19 mouse cellular contexts compared by ENCODE assay signal in genomic region chr5:43885060-43885820, GRCm38 (mm10). TPM values are rescaled to one million over a fixed set of nuclear protein-coding genes. Genes with fewer than 3 reads are reported as not detected.
A peak's percentile ranks its signal among the peaks of the same experiment; 100 is the strongest.
DNase-seq lines count a peak whose midpoint lies in the region; ATAC-seq and TF ChIP-seq lines count a peak whose summit lies in the region.
"Had no signal": no experiment of that assay in that cellular context is flagged by ENCODE, and none has a peak within 500 bp of the region (broad histone marks: within the 10 kb centered on the region; RNA-seq: fewer than 3 reads in every experiment).

No protein-coding gene starts in this region.

- H3K9ac ChIP-seq in liver, adult 2 months (ENCODE audit: low read depth, low read length), result no peak overlapping the region
- H3K9ac ChIP-seq in liver, embryonic 11.5 days (ENCODE audit: low read depth, low read length), result no peak overlapping the region
- H3K9ac ChIP-seq: forebrain, postnatal 0 days; neural tube, embryonic 15.5 days had no signal

- no peak for TF ChIP-seq POLR2A in liver, adult 2 months (IDR thresholded peaks at IDR 0.05; ENCODE audit: extremely low read depth, insufficient read depth, low read length)
- TF ChIP-seq POLR2A in bone marrow macrophage, adult 2 months (IDR thresholded peaks at IDR 0.05; ENCODE audit: borderline replicate concordance, low read depth, low read length), result no peak

- H3K9me3 ChIP-seq in liver, embryonic 11.5 days (ENCODE audit: control insufficient read depth, low read length), result no peaks in the 10 kb centered on the region
- H3K9me3 ChIP-seq: megakaryocyte, embryonic 14.5 days; neural tube, embryonic 15.5 days had no signal

- TF ChIP-seq CTCF in liver, adult 2 months (IDR thresholded peaks at IDR 0.05; ENCODE audit: low read depth, low read length), result no peak
- TF ChIP-seq CTCF in bone marrow macrophage, adult 2 months (IDR thresholded peaks at IDR 0.05; ENCODE audit: low read depth, low read length), result no peak

- no peak for ATAC-seq in liver, embryonic 11.5 days (replicated peaks; ENCODE audit: low FRiP score)
- peak; percentile 68 for ATAC-seq in granulocyte monocyte progenitor cell, adult 5-6 weeks (replicated peaks; ENCODE audit: poor library complexity, severe bottlenecking)
- peak; percentile 84 for ATAC-seq in neutrophil, adult 5-6 weeks (ENCODE audit: extremely low read depth, insufficient number of reproducible peaks, low FRiP score, poor library complexity, severe bottlenecking)
- ATAC-seq: forebrain, postnatal 0 days; intestine, postnatal 0 days had no signal

- no peak overlapping the region for H3K27ac ChIP-seq in liver, adult 2 months (replicated peaks; ENCODE audit: insufficient read depth, low read depth, low read length)
- no peak overlapping the region for H3K27ac ChIP-seq in liver, embryonic 11.5 days (ENCODE audit: low read depth, low read length)
- peak overlapping the region; percentile 77 for H3K27ac ChIP-seq in bone marrow macrophage, adult 2 months (ENCODE audit: insufficient read depth, low read depth, low read length)
- H3K27ac ChIP-seq: neural tube, embryonic 15.5 days had no signal

- H3K79me2 ChIP-seq in liver, adult 2 months (ENCODE audit: control insufficient read depth, insufficient read depth, low read length), result no peaks in the 10 kb centered on the region

- no peak overlapping the region for H3K4me2 ChIP-seq in liver, embryonic 11.5 days
- H3K4me2 ChIP-seq: heart, embryonic 11.5 days; neural tube, embryonic 15.5 days had no signal

- H3K4me1 ChIP-seq in liver, adult 2 months (ENCODE audit: control insufficient read depth, insufficient read depth, low read length), result peaks cover 2% of the 10 kb centered on the region; the same call in 1 of the 2 replicates
- no peaks in the 10 kb centered on the region for H3K4me1 ChIP-seq in liver, embryonic 11.5 days (replicated peaks; ENCODE audit: control insufficient read depth, insufficient read depth, low read length)
- H3K4me1 ChIP-seq in bone marrow macrophage, adult 2 months (ENCODE audit: control insufficient read depth, insufficient read depth, low read length), result peaks cover 49% of the 10 kb centered on the region
- H3K4me1 ChIP-seq: neural tube, embryonic 15.5 days had no signal

- peak; percentile 48 for DNase-seq in liver, adult 2 months (ENCODE audit: extremely low read depth, low read depth, low spot score)
- no peak for DNase-seq in liver, embryonic 11.5 days (ENCODE audit: low spot score)
- DNase-seq in right cerebral cortex, postnatal 14 days, result no peak
- no peak for DNase-seq in gastrocnemius, adult 8-10 months (ENCODE audit: low spot score in 2 of 2)
- DNase-seq in c-Kit-positive CD71-positive TER-119-positive erythroid progenitor cells, embryonic 14.5 days (ENCODE audit: low spot score), result no peak
- DNase-seq: cerebellum, postnatal 10 days; forebrain, postnatal 0 days; gastrocnemius, postnatal 14 days; kidney, postnatal 14 days; lung, adult 18-20 months; right cerebral cortex, postnatal 25 days; thymus, postnatal 4 days had no signal

- no peaks in the 10 kb centered on the region; the same call in 1 of the 2 replicates for H3K36me3 ChIP-seq in liver, adult 2 months (ENCODE audit: control insufficient read depth, insufficient read depth, low read length)
- H3K36me3 ChIP-seq in liver, embryonic 11.5 days (ENCODE audit: control insufficient read depth, insufficient read depth, low read length), result no peaks in the 10 kb centered on the region
- H3K36me3 ChIP-seq: neural tube, embryonic 15.5 days had no signal

- H3K4me3 ChIP-seq in liver, adult 2 months (ENCODE audit: insufficient read depth, low read depth, low read length), result no peak overlapping the region
- H3K4me3 ChIP-seq in liver, embryonic 11.5 days (ENCODE audit: low read depth, low read length), result no peak overlapping the region
- no peak overlapping the region for H3K4me3 ChIP-seq in bone marrow macrophage, adult 2 months (ENCODE audit: insufficient read depth, low read length)
- H3K4me3 ChIP-seq: megakaryocyte, embryonic 14.5 days; neural tube, embryonic 15.5 days had no signal

- H3K27me3 ChIP-seq in liver, adult 2 months (ENCODE audit: control insufficient read depth, insufficient read depth, low read length), result no peaks in the 10 kb centered on the region
- H3K27me3 ChIP-seq in liver, embryonic 11.5 days (replicated peaks; ENCODE audit: control insufficient read depth, insufficient read depth, low read length), result no peaks in the 10 kb centered on the region
- H3K27me3 ChIP-seq: megakaryocyte, embryonic 14.5 days; neural tube, embryonic 15.5 days had no signal

- 51% methylated on average over 3 of the region's 3 CpGs for WGBS in liver, adult 2 months
- 31% methylated on average over 3 of the region's 3 CpGs for WGBS in liver, embryonic 11.5 days

RNA-seq across cellular contexts. Expression of gene Cd38, which starts 16.9 kb away (rescaled TPM):
- total RNA-seq in liver, adult 2 months (2014; rRNA removed), result 15.9 and 17.8 TPM in 2 replicates
- polyA plus RNA-seq in liver, adult 2 months (2012; rRNA removed), result 4.3 and 4.8 TPM in 2 replicates
- polyA plus RNA-seq in liver, embryonic 11.5 days (2014; fragmentation: Nextera tagmentation; extraction: Ambion mirVana), result 22.0 and 25.0 TPM in 2 replicates
- not detected in 2 replicates for polyA plus RNA-seq in bone marrow macrophage, adult 2 months (2012; ENCODE audit: insufficient read depth, insufficient read length, missing spikeins)
- not detected in 2 replicates for total RNA-seq in granulocyte monocyte progenitor cell, adult 5-6 weeks (2014; fragmentation: Nextera tagmentation)
- 0.26 TPM in 1 of 2 replicates, not detected in the other for total RNA-seq in granulocyte monocyte progenitor cell, adult 5-6 weeks (2017)
- 71.3 and 74.3 TPM in 2 replicates for total RNA-seq in neutrophil, adult 5-6 weeks (2017)
- total RNA-seq in gastrocnemius, adult 8-10 months (2022), result 1 to 10 TPM; 1.1 to 2.5 (median 1.8) TPM

RNA-seq across cellular contexts. Expression of gene Gm7879, which starts 27.7 kb away (rescaled TPM):
- 0.28 TPM in 1 of 2 replicates, not detected in the other for total RNA-seq in liver, adult 2 months (2014; rRNA removed)
- polyA plus RNA-seq in liver, adult 2 months (2012; rRNA removed), result not detected in 2 replicates
- polyA plus RNA-seq in liver, embryonic 11.5 days (2014; fragmentation: Nextera tagmentation; extraction: Ambion mirVana), result not detected in 2 replicates
- not detected in 2 replicates for polyA plus RNA-seq in bone marrow macrophage, adult 2 months (2012; ENCODE audit: insufficient read depth, insufficient read length, missing spikeins)
- total RNA-seq in granulocyte monocyte progenitor cell, adult 5-6 weeks (2014; fragmentation: Nextera tagmentation), result 3.5 and 8.0 TPM in 2 replicates
- 13.4 and 14.1 TPM in 2 replicates for total RNA-seq in granulocyte monocyte progenitor cell, adult 5-6 weeks (2017)
- 2.6 and 3.2 TPM in 2 replicates for total RNA-seq in neutrophil, adult 5-6 weeks (2017)
- total RNA-seq in gastrocnemius, adult 8-10 months (2022), result 1 to 10 TPM; 5.2 to 6.5 (median 5.5) TPM
- total RNA-seq: forebrain, postnatal 0 days had no signal
- polyA plus RNA-seq: forebrain, postnatal 0 days; heart, embryonic 11.5 days had no signal
